Mouse (Mus musculus): ENCODE data around the gene Mtln. TPM values are rescaled to one million over a fixed set of nuclear protein-coding genes. Genes with fewer than 3 reads are reported as not detected.

Mtln gene
- total RNA-seq (2022) = 10 to 100 TPM; 38.4 to 47.6 (median 44.3) TPM

DNA sequence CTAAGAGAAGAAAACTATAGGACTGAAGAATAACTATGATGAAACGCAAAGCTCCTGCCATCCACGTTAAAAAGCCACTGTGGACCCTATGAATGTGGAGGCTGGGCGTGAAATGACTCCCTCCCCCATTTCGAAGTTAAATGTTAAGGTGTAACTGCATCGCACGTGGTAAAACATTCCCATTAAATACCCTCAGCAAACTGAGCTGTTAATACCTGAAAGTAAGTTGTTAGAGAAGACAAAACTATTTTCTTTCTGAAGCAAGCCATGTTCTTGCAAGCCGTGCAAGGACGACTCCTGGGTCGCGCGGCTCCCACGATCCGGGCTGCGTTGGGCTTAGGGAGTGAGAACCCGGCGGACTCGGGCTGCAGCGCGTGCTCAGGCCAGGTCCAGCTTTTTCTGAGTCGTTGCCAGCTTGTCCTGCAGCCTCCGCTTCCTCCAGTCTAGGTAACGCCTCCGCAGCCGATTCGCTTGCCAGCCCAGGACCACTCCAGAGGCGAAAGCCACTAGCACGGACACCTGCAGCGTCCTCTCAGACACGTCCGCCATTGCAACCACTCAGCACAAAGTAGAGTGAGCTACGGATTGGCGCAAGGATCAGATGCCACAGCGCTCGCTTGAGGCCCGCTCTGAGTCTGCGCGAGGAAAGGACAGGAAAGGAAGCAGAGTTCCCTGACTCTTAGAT, at the start of gene Mtln:
Gene Mtln (minus strand): TSS at position 570 of the 685 bp plus-strand sequence.
- DNase-seq (ENCODE audit: low spot score in 2 of 2) = peak; percentile 82 to 84

DNA sequence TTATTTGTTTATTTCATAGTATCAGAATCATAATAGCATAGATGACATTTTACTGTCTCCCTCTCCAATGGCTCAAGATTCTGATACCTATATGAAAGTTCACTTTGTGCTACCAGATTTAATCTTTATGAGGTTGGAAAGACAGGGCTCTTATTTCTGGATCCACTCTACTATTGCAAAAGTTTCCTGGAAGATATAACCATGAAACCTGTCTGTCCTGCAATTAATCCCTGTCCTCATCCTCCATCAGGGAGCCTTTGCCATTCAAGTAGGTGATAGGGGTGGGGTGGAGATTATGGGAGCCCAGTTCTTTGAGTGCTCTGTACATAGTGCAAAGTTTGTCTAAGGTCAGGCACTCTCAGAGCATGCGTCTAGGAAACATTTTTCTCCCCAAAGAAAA, 49.1 kb upstream of the Mtln start:
- DNase-seq (ENCODE audit: low spot score in 2 of 2) = no peak

DNA sequence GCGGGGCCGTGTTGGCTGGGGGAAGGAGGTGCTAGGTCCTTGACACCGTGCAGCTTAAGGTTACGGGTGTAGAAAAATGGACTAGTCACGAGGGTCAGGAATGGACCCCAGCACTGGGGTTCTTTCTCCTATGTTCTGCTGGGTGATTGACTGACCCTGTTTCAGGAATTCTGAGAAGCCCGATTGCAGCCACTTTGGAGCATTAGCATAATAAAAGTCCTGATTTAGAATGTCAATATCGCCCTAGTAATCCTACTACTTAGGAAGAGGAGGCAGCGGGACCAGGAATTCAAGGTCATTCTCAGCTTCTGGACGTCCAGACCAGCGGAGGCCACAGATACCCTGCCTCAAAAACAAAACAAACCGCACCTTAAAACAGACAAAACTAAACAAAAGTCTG, 47.1 kb upstream of the Mtln start:
- DNase-seq (ENCODE audit: low spot score in 2 of 2) = no peak

DNA sequence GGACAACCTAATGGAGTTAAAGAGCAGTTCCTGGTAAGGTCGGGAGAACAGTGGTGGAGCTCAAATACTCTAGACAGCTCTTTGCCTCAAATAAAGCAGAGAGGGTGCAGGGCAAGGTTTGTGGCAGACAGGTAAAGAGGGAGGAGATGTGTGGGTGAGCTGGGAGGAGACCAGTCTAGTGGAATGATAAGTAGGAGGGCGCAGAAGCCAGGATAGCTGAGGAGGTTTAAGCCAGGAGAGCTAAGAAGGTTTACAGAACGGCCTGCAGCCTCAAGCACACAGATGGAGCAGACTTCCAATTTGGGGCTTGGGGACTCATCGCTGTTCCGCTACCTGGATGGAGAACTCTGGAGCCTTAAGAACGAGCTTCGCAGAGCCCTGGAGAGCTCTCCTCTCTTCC, 46.3 kb upstream of the Mtln start, which contains the start of gene Acoxl:
Gene Acoxl (plus strand): TSS at position 301 of the 400 bp plus-strand sequence.
- no peak for DNase-seq (ENCODE audit: low spot score in 2 of 2)

DNA sequence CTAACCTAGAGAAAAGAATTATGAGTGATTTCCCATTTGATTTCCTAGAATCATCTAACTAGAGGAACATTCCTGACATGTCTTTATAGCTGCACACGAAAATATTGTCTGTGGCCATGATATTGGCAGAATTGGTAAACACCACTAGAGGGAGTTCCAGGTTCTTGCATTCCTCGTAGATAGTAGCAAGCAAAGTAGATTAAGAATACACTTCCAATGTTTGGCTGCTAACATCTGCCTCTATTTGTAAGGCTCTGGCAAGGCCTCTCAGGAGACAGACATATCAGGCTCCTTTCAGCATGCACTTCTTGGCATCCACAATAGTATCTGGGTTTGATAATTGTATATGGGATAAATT, 40.5 kb upstream of the Mtln start:
- DNase-seq (ENCODE audit: low spot score in 2 of 2) = no peak

DNA sequence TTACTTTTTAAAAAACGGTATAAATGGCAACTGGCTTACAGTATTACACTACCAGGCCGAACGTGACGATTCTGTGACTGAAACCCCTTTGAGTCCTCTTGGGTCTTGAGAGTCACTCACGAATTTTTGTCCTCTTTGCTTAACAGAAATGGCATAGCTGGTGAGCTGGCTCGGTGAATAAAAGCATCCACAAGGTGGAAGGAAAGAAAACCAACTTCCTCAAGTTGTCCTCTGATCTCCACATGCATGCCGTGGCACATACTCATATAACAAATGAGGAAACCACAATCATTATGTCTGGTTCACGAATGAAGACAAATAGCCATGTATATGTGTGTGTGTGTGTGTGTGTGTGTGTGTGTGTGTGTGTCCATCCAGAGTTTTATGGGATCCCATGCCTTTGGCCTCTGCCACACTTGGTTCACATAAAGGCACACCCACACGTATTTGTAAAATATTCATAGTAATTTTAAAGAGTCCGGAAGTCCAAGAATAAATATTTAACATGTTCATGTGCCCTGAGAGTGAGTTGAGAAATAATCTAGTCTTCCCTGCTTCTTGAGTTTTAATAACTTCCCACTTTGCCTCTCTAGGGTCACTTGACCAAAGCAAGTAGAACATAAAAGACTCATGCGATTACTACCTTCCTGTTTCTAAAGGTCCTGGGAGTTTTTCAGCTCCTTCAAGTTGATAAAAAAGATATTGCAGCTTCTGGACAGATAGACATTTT, 40.0 kb upstream of the Mtln start:
- DNase-seq (ENCODE audit: low spot score in 2 of 2) = no peak

DNA sequence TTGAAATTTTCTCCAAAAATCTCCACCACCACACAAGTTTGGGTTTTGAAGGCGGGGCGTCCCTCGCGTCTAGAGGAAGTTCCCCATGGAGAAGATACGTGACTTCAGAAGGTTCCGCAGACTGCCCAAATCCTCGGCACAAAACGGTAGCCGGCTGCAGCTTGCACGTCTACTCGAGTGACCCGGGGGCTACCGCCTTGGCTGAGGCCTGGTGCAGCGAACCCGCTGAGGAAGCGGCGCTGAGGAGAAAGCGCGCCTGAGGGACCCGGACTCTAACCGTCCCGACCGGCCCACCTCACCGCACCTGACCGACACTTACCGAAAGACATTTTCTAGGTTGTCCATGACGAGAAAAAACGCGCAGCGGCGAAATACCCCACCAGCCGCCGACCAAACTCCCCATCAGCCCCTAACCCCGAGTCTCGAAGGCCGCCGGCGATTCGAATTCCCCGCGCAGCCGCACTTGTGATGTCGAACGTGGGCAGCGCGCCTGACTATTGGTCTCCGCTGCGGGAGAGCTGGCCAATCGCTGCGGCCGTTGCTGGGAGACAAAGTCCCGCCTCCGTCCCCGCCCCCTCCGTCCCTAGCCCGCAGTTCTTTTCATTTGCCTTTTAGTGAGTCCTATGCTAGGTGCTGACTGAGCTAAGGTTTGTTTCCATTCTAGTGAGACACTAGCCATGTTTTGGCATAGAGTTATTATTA, 39.3 kb upstream of the Mtln start, which contains the start of gene Bub1:
Gene Bub1 (minus strand): TSS at position 465 of the 702 bp plus-strand sequence.
- DNase-seq (ENCODE audit: low spot score in 2 of 2) = peak; percentile 76 to 93

DNA sequence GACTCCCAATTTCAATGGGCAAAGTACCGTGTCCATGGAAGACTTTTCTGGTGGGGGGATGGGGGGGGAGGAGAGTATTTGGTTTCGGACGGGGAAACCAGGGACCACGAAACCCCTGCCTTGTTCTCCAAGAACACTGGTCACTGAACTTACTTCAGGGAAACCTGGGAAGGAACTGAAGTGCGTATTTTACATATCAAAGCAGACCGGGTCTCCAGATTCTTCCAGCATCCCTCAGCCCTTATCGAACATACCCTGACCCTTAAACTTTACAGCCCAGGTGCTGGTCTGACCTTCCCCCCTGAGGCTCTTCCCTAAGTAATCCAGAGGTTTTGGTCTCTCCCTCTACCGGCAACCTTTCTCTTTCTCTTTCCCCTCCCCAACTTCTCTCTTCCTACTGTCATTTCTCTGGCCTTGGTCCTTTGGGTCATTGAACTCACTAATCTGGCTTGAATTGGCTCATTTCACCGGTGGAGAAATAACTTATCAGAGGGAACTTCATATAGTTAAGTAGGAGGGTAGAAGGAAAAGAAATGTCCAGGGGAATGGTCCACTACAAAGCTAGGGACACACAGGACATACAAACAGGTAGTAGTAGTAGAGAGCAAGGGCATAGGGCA, 2.5 kb downstream of the Mtln start:
- DNase-seq (ENCODE audit: low spot score in 2 of 2) = no peak

DNA sequence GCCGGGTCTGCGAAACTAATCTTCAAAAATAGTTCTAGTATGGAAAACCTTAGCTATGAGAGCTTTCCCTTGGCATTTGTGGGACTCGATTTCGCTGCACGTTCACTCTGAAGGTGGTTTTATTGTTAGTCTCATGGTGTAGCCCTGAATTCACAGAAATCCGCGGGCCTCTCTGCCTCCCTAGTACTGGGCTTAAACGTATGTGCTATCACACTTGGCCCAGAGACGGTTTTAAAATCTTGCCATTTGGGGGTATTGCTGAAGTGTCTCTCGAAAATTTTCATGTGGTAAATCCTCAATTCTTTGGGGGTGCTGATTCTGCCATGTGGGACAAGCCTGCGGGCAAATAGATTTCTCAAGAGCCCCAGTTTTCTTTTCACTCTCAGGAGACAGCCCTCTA, 3.1 kb downstream of the Mtln start:
- no peak for DNase-seq (ENCODE audit: low spot score in 2 of 2)

DNA sequence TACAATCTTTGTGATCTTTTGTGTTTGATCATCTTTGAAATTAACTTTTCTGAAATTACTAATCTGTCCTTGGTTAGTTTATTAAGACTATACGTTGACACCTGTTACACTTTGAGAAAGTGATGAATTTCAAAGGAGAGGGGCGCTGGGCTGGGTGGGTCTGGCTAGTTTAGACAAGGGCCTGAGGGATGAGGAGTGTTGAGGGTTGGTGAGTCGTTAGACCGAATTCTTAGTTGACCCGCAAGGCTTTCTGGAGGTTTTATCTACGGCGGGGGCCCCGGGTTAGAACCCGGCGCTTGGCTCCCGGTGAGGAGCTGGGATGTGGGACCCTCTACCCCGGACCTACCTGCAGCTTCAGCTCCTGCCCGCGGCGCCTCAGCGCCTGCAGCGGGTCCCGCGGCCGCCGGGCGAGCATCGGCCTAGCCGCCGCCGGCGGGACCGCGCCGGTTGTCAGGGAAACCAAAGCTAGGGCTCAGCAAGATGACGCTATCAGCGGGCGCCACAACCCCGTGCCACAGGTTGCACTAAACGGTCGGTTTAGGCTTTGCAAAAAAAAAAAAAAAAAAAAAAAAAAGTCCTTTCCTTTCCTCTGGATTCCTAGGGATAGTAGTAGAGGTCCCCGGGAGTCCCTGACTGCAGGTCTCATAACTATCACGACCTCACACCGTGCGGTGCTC, 3.7 kb downstream of the Mtln start, which contains the start of gene Nphp1:
Gene Nphp1 (minus strand): TSS at position 458 of the 677 bp plus-strand sequence.
- peak; percentile 67 to 71 for DNase-seq (ENCODE audit: low spot score in 2 of 2)

DNA sequence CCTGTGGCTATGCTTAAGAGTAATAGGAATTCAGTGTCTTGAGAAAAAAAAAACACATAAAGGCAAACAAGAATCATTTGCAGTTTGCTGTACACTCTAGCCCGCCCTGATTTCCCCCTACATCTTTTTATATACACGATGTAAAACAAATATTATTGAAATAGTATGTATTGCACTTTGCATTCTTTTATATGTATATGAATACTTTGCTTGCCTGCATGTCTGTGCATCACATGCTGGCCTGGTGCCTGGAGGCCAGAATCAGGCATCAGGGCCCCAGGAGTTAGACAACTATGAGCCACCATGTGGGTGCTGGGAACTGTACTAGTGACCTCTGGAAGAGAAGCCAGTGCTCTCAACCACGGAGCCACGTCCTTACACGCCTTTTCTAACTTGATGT, 5.1 kb downstream of the Mtln start:
- no peak for DNase-seq (ENCODE audit: low spot score in 2 of 2)

DNA sequence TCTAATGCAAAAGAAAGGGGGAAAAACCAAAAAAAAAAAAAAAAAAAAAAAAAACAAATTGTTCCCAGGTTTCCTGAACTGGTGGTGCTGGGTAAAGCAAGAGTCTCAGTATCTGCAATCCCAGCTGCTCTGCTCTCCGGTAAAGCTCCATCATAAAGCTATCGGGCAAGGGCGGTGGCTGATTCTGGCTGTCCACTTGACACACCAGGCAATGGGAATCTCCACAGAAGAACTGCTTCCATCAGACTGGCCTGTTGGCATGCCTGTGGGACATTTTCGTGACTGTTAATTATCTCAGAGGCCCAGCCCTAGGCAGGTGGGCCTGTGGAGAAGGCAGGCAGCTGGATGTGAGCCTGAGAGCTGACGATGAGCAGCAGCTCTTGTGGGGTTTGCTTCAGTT, 13.8 kb downstream of the Mtln start:
- no peak for DNase-seq (ENCODE audit: low spot score in 2 of 2)

DNA sequence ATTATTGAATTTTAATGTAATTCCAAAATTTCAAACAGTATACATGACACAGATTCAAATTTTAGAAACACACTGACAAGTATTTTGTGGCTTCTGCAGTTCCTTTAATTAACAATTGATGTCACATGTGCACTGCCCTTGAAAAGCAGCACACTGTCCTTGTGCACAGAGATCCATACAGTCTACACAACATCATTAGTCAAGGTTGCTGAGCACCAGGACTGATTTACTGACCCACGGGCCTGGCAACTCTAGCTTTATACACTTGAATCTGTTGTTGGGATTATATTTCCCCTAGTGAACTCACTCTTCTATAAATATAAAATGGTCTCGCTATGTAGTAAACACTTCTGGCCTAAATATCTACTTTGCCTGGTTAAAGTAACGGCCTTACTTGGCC, 17.3 kb downstream of the Mtln start:
- DNase-seq (ENCODE audit: low spot score in 2 of 2) = no peak

DNA sequence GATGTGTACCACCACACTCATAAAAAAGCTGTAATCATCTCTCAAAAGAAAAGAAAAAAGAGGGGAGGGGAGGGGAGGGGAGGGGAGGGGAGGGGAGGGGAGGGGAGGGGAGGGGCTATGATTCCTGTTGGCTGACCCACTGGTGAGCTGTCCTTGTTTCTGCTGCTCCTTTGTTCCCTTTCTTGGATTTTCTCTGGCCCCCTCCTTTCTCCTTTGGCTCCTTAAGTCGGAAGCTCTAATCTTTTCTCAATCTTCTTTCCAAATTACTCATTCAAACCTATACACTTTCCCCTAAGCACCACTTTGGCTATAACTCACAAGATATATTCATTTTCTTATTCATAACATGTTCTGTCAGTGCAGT, 17.7 kb downstream of the Mtln start:
- no peak for DNase-seq (ENCODE audit: low spot score in 2 of 2)

DNA sequence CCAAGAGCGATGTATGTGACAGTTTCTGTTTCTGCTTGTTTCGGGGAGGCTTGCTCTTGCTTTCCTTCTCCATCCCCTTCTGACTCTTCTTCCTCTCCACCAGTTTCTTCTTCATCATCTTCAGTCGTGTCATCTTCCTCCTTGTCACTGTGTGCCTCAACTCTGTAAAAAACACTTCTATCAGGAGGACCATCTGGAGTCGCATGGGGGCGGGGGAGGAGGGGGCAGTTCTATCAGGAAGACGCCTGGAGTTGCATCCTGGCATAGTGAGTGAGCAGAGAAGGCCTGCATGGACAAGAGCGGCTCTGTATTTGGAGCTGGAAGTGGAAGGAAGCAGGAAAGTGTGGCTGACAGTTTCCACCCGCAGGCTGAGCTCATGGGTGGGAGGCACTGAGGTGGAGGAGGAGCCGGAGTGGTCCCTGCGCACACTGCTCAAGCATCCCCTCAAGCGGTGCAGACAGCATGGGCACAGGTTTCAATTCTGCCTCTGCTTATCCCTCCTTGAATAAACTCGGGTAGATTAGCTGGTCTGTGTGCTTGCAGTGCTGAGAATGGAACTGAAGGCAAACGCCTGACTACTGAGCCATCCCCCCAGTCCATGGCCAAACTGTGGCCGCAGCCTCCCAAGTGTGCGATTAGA, 18.2 kb downstream of the Mtln start:
- DNase-seq (ENCODE audit: low spot score in 2 of 2) = no peak

DNA sequence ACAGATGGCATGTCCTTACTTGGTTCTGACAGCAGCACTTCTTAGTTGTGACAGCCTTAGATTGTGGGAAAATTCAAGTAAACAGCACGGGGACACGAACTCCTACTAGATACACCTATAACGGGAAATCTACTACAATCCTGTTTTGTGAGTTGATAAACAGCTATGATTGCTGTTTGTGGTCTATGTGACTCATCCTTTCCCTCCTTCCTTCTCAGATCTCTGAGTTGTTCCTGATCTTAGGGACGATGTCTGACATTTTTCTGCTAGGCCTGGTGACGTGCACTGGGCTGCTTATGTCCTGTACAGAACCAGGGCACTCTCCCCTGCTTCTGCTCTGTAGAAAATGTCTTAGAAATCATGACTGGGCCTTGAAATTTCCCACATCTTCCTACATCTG, 30.7 kb downstream of the Mtln start:
- DNase-seq (ENCODE audit: low spot score in 2 of 2) = no peak

DNA sequence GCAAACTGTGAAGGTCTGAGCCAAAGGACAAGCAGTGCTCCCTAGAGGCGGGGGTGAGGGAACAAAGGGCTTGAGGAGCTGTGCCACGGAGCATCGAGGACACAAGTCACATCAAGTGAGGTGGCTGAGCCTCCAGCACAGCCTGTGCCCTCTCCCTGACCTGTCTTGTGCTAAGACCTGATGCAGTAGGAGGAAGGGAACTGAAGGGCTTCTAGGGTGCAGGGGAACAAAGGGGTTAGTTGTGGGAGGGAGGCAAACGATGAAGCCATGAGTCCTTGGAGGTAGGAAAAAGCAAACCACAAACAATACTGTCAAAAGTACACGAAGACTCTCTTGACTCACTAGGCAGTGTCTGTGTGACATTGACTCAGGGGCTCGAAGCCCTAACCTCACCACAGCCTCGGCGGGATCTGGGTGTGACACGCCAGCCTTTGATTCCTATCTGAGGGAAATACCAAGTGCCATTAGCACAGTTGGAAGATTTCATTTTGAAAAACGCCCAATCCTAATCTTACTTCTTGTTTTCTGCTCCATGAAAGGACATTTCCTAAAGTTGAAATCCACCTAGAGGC, 31.8 kb downstream of the Mtln start:
- no peak for DNase-seq (ENCODE audit: low spot score in 2 of 2)

DNA sequence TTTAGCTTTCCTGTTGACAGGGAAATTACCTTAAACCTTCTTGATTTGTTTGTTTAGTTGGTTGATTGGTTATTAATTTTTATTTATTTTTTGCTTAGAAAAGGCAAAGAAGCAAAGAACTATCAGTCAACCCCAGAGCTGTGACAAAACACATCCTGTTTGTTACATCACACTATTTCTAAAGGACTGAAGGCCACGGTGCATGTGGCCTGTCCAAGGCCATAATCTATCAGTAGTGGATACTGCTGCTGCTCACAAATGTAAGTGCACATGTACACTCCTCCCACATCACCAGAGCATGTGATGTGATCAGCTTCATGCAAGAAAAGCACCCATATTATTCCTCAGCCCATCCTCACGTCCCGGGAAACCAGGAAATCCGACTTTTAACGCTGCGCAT, 32.3 kb downstream of the Mtln start:
- DNase-seq (ENCODE audit: low spot score in 2 of 2) = no peak

DNA sequence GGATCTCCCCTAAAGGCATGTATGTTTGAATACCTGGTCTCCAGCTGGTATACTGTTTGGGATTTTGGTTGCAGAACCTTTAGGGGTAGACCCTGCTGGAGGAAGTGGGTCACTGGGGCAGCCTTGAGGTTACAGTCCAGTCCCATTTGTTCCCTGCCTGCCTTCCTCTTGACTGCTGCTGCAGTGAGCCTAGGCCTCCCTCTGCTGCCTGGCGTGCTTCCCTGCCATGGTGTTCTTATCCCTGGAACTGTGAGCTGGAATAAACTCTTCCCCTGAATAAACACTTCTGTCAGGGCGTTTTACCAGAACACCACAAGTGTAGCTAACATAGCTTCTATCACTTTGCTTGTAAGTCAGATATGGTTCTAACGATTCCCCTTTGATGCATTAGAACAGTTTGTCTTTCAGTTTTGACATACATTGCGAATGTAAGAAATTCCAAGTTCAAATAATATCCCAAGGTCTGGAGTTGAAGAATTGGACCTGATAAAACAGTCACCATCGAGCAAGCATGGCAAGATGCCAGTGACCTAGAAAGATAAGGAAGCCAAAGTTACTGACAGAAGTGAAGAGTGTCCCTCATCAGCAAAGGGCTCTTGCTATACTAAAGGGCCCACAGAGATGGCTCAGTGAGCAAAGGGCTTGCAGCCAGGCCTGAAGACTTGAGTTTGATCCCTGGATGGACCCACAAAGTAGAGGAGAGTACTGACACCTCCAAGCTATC, 33.0 kb downstream of the Mtln start:
- DNase-seq (ENCODE audit: low spot score in 2 of 2) = no peak

DNA sequence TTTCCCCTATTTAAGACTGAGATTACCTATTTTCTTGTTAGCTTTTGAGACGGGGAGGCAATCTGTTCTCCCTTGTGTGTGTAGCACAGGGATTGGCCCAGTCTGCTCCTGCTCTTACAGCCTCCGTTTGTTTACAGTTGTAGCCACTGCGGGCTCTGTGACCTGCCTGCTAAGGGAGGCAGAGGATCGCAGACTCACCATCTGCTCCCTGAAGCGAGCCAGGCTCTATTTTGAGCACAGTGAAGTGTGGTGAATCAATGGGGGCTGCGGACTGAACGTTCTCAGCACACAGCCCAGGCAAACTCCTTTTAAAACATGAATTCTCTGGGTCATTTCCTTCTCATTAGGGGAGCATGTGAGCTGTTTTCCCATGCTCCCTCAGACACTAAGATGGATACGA, 35.1 kb downstream of the Mtln start:
- peak in 1 of 2 experiments; percentile 41 for DNase-seq (ENCODE audit: low spot score in 2 of 2)

All from left cerebral cortex, adult 8-10 months (tissue).